Mouse (Mus musculus) c-Kit-positive CD71-negative TER-119-negative erythroid progenitor cells, embryonic 14.5 days (primary cell): Measurements from ENCODE around the gene Tmem108.

Experiments
- DNase-seq: peaks from one replicate; pipeline ENCODE4 v3.0.0-alpha.2; 2013; ENCODE audit warnings: low read depth

Tmem108 gene

GRCm38 (mm10) chr9:103582249-103582961 lies 179.2 kb downstream of the Tmem108 start:
- DNase-seq, result no peak

GRCm38 (mm10) chr9:103580621-103581020 lies 181.0 kb downstream of the Tmem108 start:
- no peak for DNase-seq

GRCm38 (mm10) chr9:103580186-103580585 lies 181.5 kb downstream of the Tmem108 start:
- no peak for DNase-seq

- DNase-seq, result no peak
Observed at GRCm38 (mm10) chr9:103579411-103580026, 182.1 kb downstream of the Tmem108 start.

GRCm38 (mm10) chr9:103577731-103578130 lies 183.9 kb downstream of the Tmem108 start:
- DNase-seq, result no peak

- DNase-seq, result no peak
Observed at GRCm38 (mm10) chr9:103577181-103577580, 184.5 kb downstream of the Tmem108 start.

- no peak for DNase-seq
Observed at GRCm38 (mm10) chr9:103575901-103576300, 185.7 kb downstream of the Tmem108 start.

GRCm38 (mm10) chr9:103573994-103574750 lies 187.5 kb downstream of the Tmem108 start:
- DNase-seq, result no peak

GRCm38 (mm10) chr9:103570158-103570741 lies 191.4 kb downstream of the Tmem108 start:
- no peak for DNase-seq

GRCm38 (mm10) chr9:103568983-103569382 lies 192.7 kb downstream of the Tmem108 start:
- DNase-seq, result no peak

- no peak for DNase-seq
Observed at GRCm38 (mm10) chr9:103565186-103565585, 196.5 kb downstream of the Tmem108 start.

GRCm38 (mm10) chr9:103563864-103564610 lies 197.6 kb downstream of the Tmem108 start:
- DNase-seq, result peak; percentile 10

GRCm38 (mm10) chr9:103562063-103562462 lies 199.6 kb downstream of the Tmem108 start:
- DNase-seq, result no peak

GRCm38 (mm10) chr9:103558741-103559140 lies 202.9 kb downstream of the Tmem108 start:
- DNase-seq, result no peak

GRCm38 (mm10) chr9:103558240-103558639 lies 203.4 kb downstream of the Tmem108 start:
- DNase-seq, result no peak

GRCm38 (mm10) chr9:103557085-103557484 lies 204.6 kb downstream of the Tmem108 start:
- no peak for DNase-seq

GRCm38 (mm10) chr9:103555334-103555733 lies 206.3 kb downstream of the Tmem108 start:
- DNase-seq, result no peak

GRCm38 (mm10) chr9:103550661-103551248 lies 210.9 kb downstream of the Tmem108 start:
- DNase-seq, result no peak

- DNase-seq, result no peak
Observed at GRCm38 (mm10) chr9:103549178-103549577, 212.5 kb downstream of the Tmem108 start.

GRCm38 (mm10) chr9:103548606-103549005 lies 213.0 kb downstream of the Tmem108 start:
- DNase-seq, result no peak
